Mouse (Mus musculus) ES-Bruce4 (cell line): Measurements from ENCODE around the gene Fbxo47. TPM values are rescaled to one million over a fixed set of nuclear protein-coding genes. Genes with fewer than 3 reads are reported as not detected.

Experiments used
- H3K27ac ChIP-seq: 2 replicates; pipeline ENCODE4 v1.5.1; 2012; ENCODE audit warnings: low read length, inconsistent platforms; ENCODE audit not compliant: insufficient read depth
- H3K27me3 ChIP-seq: 2 replicates; pipeline ENCODE4 v1.6.1; 2012; ENCODE audit warnings: mild to moderate bottlenecking, low read length, inconsistent platforms; ENCODE audit not compliant: control insufficient read depth, poor library complexity, insufficient read depth, severe bottlenecking
- H3K36me3 ChIP-seq: 2 replicates; pipeline ENCODE4 v1.6.1; 2012; ENCODE audit warnings: inconsistent platforms, mild to moderate bottlenecking, low read length, moderate library complexity; ENCODE audit not compliant: control insufficient read depth, poor library complexity, insufficient read depth, severe bottlenecking
- H3K4me1 ChIP-seq: one replicate; pipeline ENCODE4 v1.8.1; 2011; ENCODE audit warnings: low read length; ENCODE audit not compliant: control insufficient read depth, insufficient read depth
- H3K4me3 ChIP-seq: 2 replicates; pipeline ENCODE4 v1.5.1; 2011; ENCODE audit warnings: low read depth, mild to moderate bottlenecking, low read length
- H3K9ac ChIP-seq: 2 replicates; pipeline ENCODE4 v1.6.1; 2012; ENCODE audit warnings: low read depth, mild to moderate bottlenecking, inconsistent platforms; ENCODE audit not compliant: poor library complexity, severe bottlenecking
- H3K9me3 ChIP-seq: replicated peaks from 2 replicates; pipeline ENCODE4 v1.6.1; 2012; ENCODE audit warnings: mild to moderate bottlenecking, low read length, inconsistent platforms; ENCODE audit not compliant: control insufficient read depth, poor library complexity, insufficient read depth, severe bottlenecking
- CTCF ChIP-seq: IDR thresholded peaks from one replicate; pipeline ENCODE4 v1.8.1; 2011; ENCODE audit warnings: low read depth, low read length
- EP300 ChIP-seq: IDR thresholded peaks from 2 replicates; pipeline ENCODE4 v1.6.1; 2011; ENCODE audit warnings: low read depth, low read length; ENCODE audit not compliant: insufficient read depth
- POLR2A ChIP-seq: IDR thresholded peaks from one replicate; pipeline ENCODE4 v1.8.1; 2011; ENCODE audit warnings: low read length; ENCODE audit not compliant: insufficient read depth
- polyA plus RNA-seq: library from polyadenylated mRNA; stranded (reverse); fragments of >200 nt; gene quantifications from 2 replicates; pipeline ENCODE4 v1.2.4, GENCODE M21; 2011; ENCODE audit warnings: low read depth; ENCODE audit not compliant: missing spikeins, insufficient read depth, insufficient read length

The Fbxo47 gene
- polyA plus RNA-seq, 1 experiment: 2.8 TPM

GRCm38 (mm10) chr11:97820840-97821239 lies 63.1 kb downstream of the Fbxo47 start:
- no peaks in the 10 kb centered on the region for H3K27me3 ChIP-seq
- TF ChIP-seq POLR2A (no peak), EP300 (no peak), CTCF (no peak)
- H3K27ac ChIP-seq: no peak overlapping the region
- no peak overlapping the region for H3K9ac ChIP-seq
- H3K36me3 ChIP-seq: peaks cover 26% of the 10 kb centered on the region
- H3K4me3 ChIP-seq: no peak overlapping the region
- no peaks in the 10 kb centered on the region for H3K9me3 ChIP-seq
- peaks cover 13% of the 10 kb centered on the region for H3K4me1 ChIP-seq

GRCm38 (mm10) chr11:97819923-97820322 lies 64.0 kb downstream of the Fbxo47 start:
- TF ChIP-seq CTCF (no peak), EP300 (no peak), POLR2A (no peak)
- Histone ChIP-seq H3K4me1 (peaks cover 15% of the 10 kb centered on the region), H3K9me3 (no peaks in the 10 kb centered on the region), H3K27ac (peak overlapping the region; percentile 26; the same call in 1 of the 2 replicates), H3K4me3 (no peak overlapping the region), H3K27me3 (no peaks in the 10 kb centered on the region), H3K9ac (no peak overlapping the region), H3K36me3 (peaks cover 25% of the 10 kb centered on the region)

- H3K4me1 ChIP-seq: peaks cover 13% of the 10 kb centered on the region
- TF ChIP-seq CTCF: no peak
- no peak for TF ChIP-seq POLR2A
- no peak for TF ChIP-seq EP300
Measured at GRCm38 (mm10) chr11:97819102-97819501, 64.9 kb downstream of the Fbxo47 start.

GRCm38 (mm10) chr11:97818571-97818970 lies 65.4 kb downstream of the Fbxo47 start:
- H3K4me3 ChIP-seq: no peak overlapping the region
- peak overlapping the region; percentile 55 for H3K27ac ChIP-seq
- peaks cover 16% of the 10 kb centered on the region for H3K4me1 ChIP-seq
- no peak for TF ChIP-seq POLR2A
- no peak for TF ChIP-seq CTCF
- TF ChIP-seq EP300: no peak
- H3K36me3 ChIP-seq: peaks cover 28% of the 10 kb centered on the region
- no peaks in the 10 kb centered on the region for H3K9me3 ChIP-seq
- no peaks in the 10 kb centered on the region for H3K27me3 ChIP-seq
- H3K9ac ChIP-seq: peak overlapping the region; percentile 19

More at GRCm38 (mm10) chr11:97819102-97819501, 64.9 kb downstream of the Fbxo47 start:
- Histone ChIP-seq H3K27ac (peak overlapping the region; percentile 53), H3K27me3 (no peaks in the 10 kb centered on the region), H3K36me3 (peaks cover 26% of the 10 kb centered on the region), H3K4me3 (no peak overlapping the region), H3K9me3 (no peaks in the 10 kb centered on the region), H3K9ac (peak overlapping the region; percentile 19)

- peak overlapping the region; percentile 19; the same call in 1 of the 2 replicates for H3K9ac ChIP-seq
- TF ChIP-seq EP300 (no peak), POLR2A (no peak), CTCF (no peak)
Measured at GRCm38 (mm10) chr11:97818003-97818402, 66.0 kb downstream of the Fbxo47 start.

GRCm38 (mm10) chr11:97817379-97817778 lies 66.6 kb downstream of the Fbxo47 start:
- H3K27me3 ChIP-seq: no peaks in the 10 kb centered on the region
- H3K9ac ChIP-seq: 0 out of 2 replicates have a peak overlapping the region, but pooled peaks have one; percentile 14
- peaks cover 23% of the 10 kb centered on the region for H3K4me1 ChIP-seq
- H3K9me3 ChIP-seq: no peaks in the 10 kb centered on the region
- TF ChIP-seq EP300 (no peak), CTCF (no peak), POLR2A (no peak)
- H3K27ac ChIP-seq: peak overlapping the region; percentile 55
- no peak overlapping the region for H3K4me3 ChIP-seq
- H3K36me3 ChIP-seq: peaks cover 22% of the 10 kb centered on the region

More at GRCm38 (mm10) chr11:97818003-97818402, 66.0 kb downstream of the Fbxo47 start:
- Histone ChIP-seq H3K4me3 (no peak overlapping the region), H3K27me3 (no peaks in the 10 kb centered on the region), H3K4me1 (peaks cover 19% of the 10 kb centered on the region), H3K36me3 (peaks cover 27% of the 10 kb centered on the region), H3K9me3 (no peaks in the 10 kb centered on the region), H3K27ac (peak overlapping the region; percentile 55)
